Mouse (Mus musculus) stomach, postnatal 0 days (tissue): ENCODE results near the gene Slc38a2.

Source experiments
- CTCF ChIP-seq: IDR thresholded peaks from 2 replicates; pipeline ENCODE4 v1.5.1; 2016; ENCODE audit warnings: antibody characterized with exemption, low read depth, mild to moderate bottlenecking, moderate library complexity
- EP300 ChIP-seq: optimal IDR thresholded peaks from 2 replicates; pipeline ENCODE3; 2016; ENCODE audit warnings: antibody characterized with exemption

DNA sequence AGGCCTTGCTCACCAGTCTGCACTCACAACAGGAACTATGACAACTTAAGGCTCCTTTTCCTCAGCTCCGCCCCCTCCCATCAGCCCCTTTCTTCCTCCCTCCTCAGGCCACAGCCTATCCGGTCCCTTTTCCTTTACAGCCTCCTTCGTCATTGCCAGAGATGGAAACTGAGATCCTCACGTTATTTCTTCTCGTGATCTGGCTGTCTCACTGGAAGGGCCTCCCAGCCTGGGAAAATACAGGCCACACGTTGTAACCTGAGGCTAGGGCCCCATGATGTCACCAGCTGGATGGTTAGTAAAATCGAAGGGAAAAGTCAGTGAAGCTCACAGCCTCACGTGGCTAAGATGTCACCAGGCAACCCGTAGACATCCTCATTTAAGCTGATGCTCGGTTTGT lies 61.4 kb downstream of the Slc38a2 start:
- TF ChIP-seq CTCF: no peak
- TF ChIP-seq EP300: no peak
